ENCODE assay signal across 11 mouse cellular contexts in genomic region chr1:57989052-57989600, GRCm38 (mm10). TPM values are rescaled to one million over a fixed set of nuclear protein-coding genes. Genes with fewer than 3 reads are reported as not detected.
DNase-seq lines count a peak whose midpoint lies in the region; ATAC-seq and TF ChIP-seq lines count a peak whose summit lies in the region.
"Had no signal": no experiment of that assay in that cellular context is flagged by ENCODE, and none has a peak within 500 bp of the region (broad histone marks: within the 10 kb centered on the region; RNA-seq: fewer than 3 reads in every experiment).

No protein-coding gene starts in this region.

- H3K4me1 ChIP-seq in hindbrain, postnatal 0 days (ENCODE audit: insufficient read depth, low read length): no peaks in the 10 kb centered on the region
- H3K4me1 ChIP-seq in hindbrain, embryonic 10.5 days (replicated peaks): 0 out of 2 replicates have a peak, but pooled peaks cover 5% of the 10 kb centered on the region
- H3K4me1 ChIP-seq in ES-Bruce4 (ENCODE audit: control insufficient read depth, insufficient read depth, low read length): peaks cover 5% of the 10 kb centered on the region
- H3K4me1 ChIP-seq in forebrain, postnatal 0 days (ENCODE audit: insufficient read depth): no peaks in the 10 kb centered on the region
- H3K4me1 ChIP-seq: embryonic facial prominence, embryonic 13.5 days had no signal

- TF ChIP-seq POLR2A in ES-Bruce4 (IDR thresholded peaks at IDR 0.05; ENCODE audit: insufficient read depth, low read length): no peak

- no peaks in the 10 kb centered on the region for H3K9me3 ChIP-seq in hindbrain, postnatal 0 days (ENCODE audit: low read length)
- H3K9me3 ChIP-seq in hindbrain, embryonic 10.5 days: no peaks in the 10 kb centered on the region
- H3K9me3 ChIP-seq in ES-Bruce4 (replicated peaks; ENCODE audit: control insufficient read depth, insufficient read depth, low read length, poor library complexity, severe bottlenecking): no peaks in the 10 kb centered on the region
- H3K9me3 ChIP-seq in forebrain, postnatal 0 days (ENCODE audit: low read length): no peaks in the 10 kb centered on the region
- H3K9me3 ChIP-seq: embryonic facial prominence, embryonic 13.5 days had no signal

- WGBS in hindbrain, postnatal 0 days: 59% methylated on average over 6 of the region's 6 CpGs
- 74% methylated on average over 6 of the region's 6 CpGs for WGBS in hindbrain, embryonic 10.5 days
- WGBS in forebrain, postnatal 0 days: 33% methylated on average over 6 of the region's 6 CpGs

- no peak overlapping the region for H3K4me2 ChIP-seq in hindbrain, postnatal 0 days (ENCODE audit: low read depth, low read length)
- H3K4me2 ChIP-seq in forebrain, postnatal 0 days (ENCODE audit: low read depth): no peak overlapping the region
- H3K4me2 ChIP-seq: embryonic facial prominence, embryonic 13.5 days had no signal

- no peak overlapping the region for H3K27ac ChIP-seq in hindbrain, postnatal 0 days
- no peak overlapping the region for H3K27ac ChIP-seq in hindbrain, embryonic 10.5 days
- peak overlapping the region; percentile 96 for H3K27ac ChIP-seq in ES-Bruce4 (ENCODE audit: insufficient read depth, low read length)
- H3K27ac ChIP-seq in forebrain, postnatal 0 days (ENCODE audit: low read depth, low read length): no peak overlapping the region
- H3K27ac ChIP-seq: embryonic facial prominence, embryonic 13.5 days had no signal

- H3K27me3 ChIP-seq in hindbrain, postnatal 0 days (ENCODE audit: insufficient read depth, low read length): no peaks in the 10 kb centered on the region
- H3K27me3 ChIP-seq in hindbrain, embryonic 10.5 days (ENCODE audit: insufficient read depth, poor library complexity, severe bottlenecking): no peaks in the 10 kb centered on the region
- no peaks in the 10 kb centered on the region for H3K27me3 ChIP-seq in ES-Bruce4 (ENCODE audit: control insufficient read depth, insufficient read depth, low read length, poor library complexity, severe bottlenecking)
- H3K27me3 ChIP-seq in forebrain, postnatal 0 days (ENCODE audit: insufficient read depth, low read length): no peaks in the 10 kb centered on the region
- H3K27me3 ChIP-seq: CH12.LX; embryonic facial prominence, embryonic 13.5 days had no signal

- H3K36me3 ChIP-seq in hindbrain, postnatal 0 days (ENCODE audit: insufficient read depth, low read length): no peaks in the 10 kb centered on the region
- no peaks in the 10 kb centered on the region for H3K36me3 ChIP-seq in hindbrain, embryonic 10.5 days
- H3K36me3 ChIP-seq in ES-Bruce4 (ENCODE audit: control insufficient read depth, insufficient read depth, low read length, poor library complexity, severe bottlenecking): no peaks in the 10 kb centered on the region
- H3K36me3 ChIP-seq in forebrain, postnatal 0 days (ENCODE audit: insufficient read depth): no peaks in the 10 kb centered on the region
- H3K36me3 ChIP-seq: embryonic facial prominence, embryonic 13.5 days had no signal

- H3K9ac ChIP-seq in hindbrain, postnatal 0 days (replicated peaks; ENCODE audit: low read length): no peak overlapping the region
- no peak overlapping the region for H3K9ac ChIP-seq in ES-Bruce4 (ENCODE audit: low read depth, poor library complexity, severe bottlenecking)
- H3K9ac ChIP-seq in forebrain, postnatal 0 days: no peak overlapping the region
- H3K9ac ChIP-seq: embryonic facial prominence, embryonic 13.5 days had no signal

- 0 out of 2 replicates have a peak, but pooled peaks have one; percentile 40 for ATAC-seq in hindbrain, postnatal 0 days
- ATAC-seq in forebrain, postnatal 0 days: no peak

- no peak for TF ChIP-seq CTCF in hindbrain, postnatal 0 days (IDR thresholded peaks at IDR 0.05; ENCODE audit: low read depth)
- TF ChIP-seq CTCF in ES-Bruce4 (IDR thresholded peaks at IDR 0.05; ENCODE audit: low read depth, low read length): no peak
- no peak for TF ChIP-seq CTCF in forebrain, postnatal 0 days (IDR thresholded peaks at IDR 0.05; ENCODE audit: low read depth)

- TF ChIP-seq EP300 in ES-Bruce4 (IDR thresholded peaks at IDR 0.05; ENCODE audit: insufficient read depth, low read depth, low read length): peak; percentile 79

- intact Hi-C loops in heart, postnatal 36 days (cut with DNase I): no loop called here
- intact Hi-C loops in left cerebral cortex, postnatal 10 days (cut with DNase I): no loop called here

- DNase-seq in hindbrain, postnatal 0 days (ENCODE audit: low spot score): no peak
- no peak for DNase-seq in hindbrain, embryonic 10.5 days (ENCODE audit: low spot score)
- DNase-seq in gastrocnemius, postnatal 10 days: peak; percentile 5
- DNase-seq in heart, postnatal 36 days: peak; percentile 11 to 22
- DNase-seq in left cerebral cortex, postnatal 10 days (ENCODE audit: extremely low spot score in 1 of 2, low spot score in 2 of 2): no peak
- DNase-seq in forebrain, postnatal 0 days: no peak
- DNase-seq in kidney, adult 9 months: no peak
- DNase-seq: kidney, postnatal 10 days had no signal

- no peak overlapping the region for H3K4me3 ChIP-seq in hindbrain, postnatal 0 days (ENCODE audit: low read length)
- no peak overlapping the region for H3K4me3 ChIP-seq in hindbrain, embryonic 10.5 days
- no peak overlapping the region for H3K4me3 ChIP-seq in ES-Bruce4 (ENCODE audit: low read depth, low read length)
- no peak overlapping the region for H3K4me3 ChIP-seq in forebrain, postnatal 0 days (ENCODE audit: low read depth, low read length)
- H3K4me3 ChIP-seq: embryonic facial prominence, embryonic 13.5 days had no signal

RNA-seq across cellular contexts. Expression of gene Sgo2a, which starts 6.6 kb away (rescaled TPM):
- total RNA-seq in hindbrain, postnatal 0 days (2014; rRNA removed): 3.5 TPM in 2 replicates
- polyA plus RNA-seq in hindbrain, postnatal 0 days (2015; fragmentation: Nextera tagmentation; extraction: Ambion mirVana): 2.8 and 4.0 TPM in 2 replicates
- polyA plus RNA-seq in hindbrain, embryonic 10.5 days (2016; fragmentation: Nextera tagmentation; extraction: Ambion mirVana): 16.5 and 19.6 TPM in 2 replicates
- polyA plus RNA-seq in ES-Bruce4 (2011; ENCODE audit: insufficient read depth, insufficient read length, low read depth, missing spikeins): 88.7 and 99.4 TPM in 2 replicates
- 1 to 10 TPM; 2.8 to 4.2 TPM for total RNA-seq in gastrocnemius, postnatal 10 days (2021)
- total RNA-seq in heart, postnatal 36 days (2021): 1 to 10 TPM; 4.1 to 5.0 TPM
- total RNA-seq in left cerebral cortex, postnatal 10 days (2021): 1 to 10 TPM; 1.3 TPM
- 2.6 and 4.0 TPM in 2 replicates for total RNA-seq in forebrain, postnatal 0 days (2014; rRNA removed)
- polyA plus RNA-seq in forebrain, postnatal 0 days (2015; fragmentation: Nextera tagmentation; extraction: Ambion mirVana): 1.8 and 2.0 TPM in 2 replicates

RNA-seq across cellular contexts. Expression of gene Kctd18, which starts 29.6 kb away (rescaled TPM):
- 26.0 and 27.7 TPM in 2 replicates for total RNA-seq in hindbrain, postnatal 0 days (2014; rRNA removed)
- 25.9 and 27.2 TPM in 2 replicates for polyA plus RNA-seq in hindbrain, postnatal 0 days (2015; fragmentation: Nextera tagmentation; extraction: Ambion mirVana)
- 18.5 and 19.2 TPM in 2 replicates for polyA plus RNA-seq in hindbrain, embryonic 10.5 days (2016; fragmentation: Nextera tagmentation; extraction: Ambion mirVana)
- 21.3 and 24.2 TPM in 2 replicates for polyA plus RNA-seq in ES-Bruce4 (2011; ENCODE audit: insufficient read depth, insufficient read length, low read depth, missing spikeins)
- 1 to 10 TPM; 7.7 to 8.0 TPM for total RNA-seq in gastrocnemius, postnatal 10 days (2021)
- 1 to 10 TPM; 4.9 to 7.2 TPM for total RNA-seq in heart, postnatal 36 days (2021)
- 10 to 100 TPM; 19.6 to 19.8 TPM for total RNA-seq in left cerebral cortex, postnatal 10 days (2021)
- total RNA-seq in forebrain, postnatal 0 days (2014; rRNA removed): 41.2 and 57.6 TPM in 2 replicates
- polyA plus RNA-seq in forebrain, postnatal 0 days (2015; fragmentation: Nextera tagmentation; extraction: Ambion mirVana): 21.8 and 27.5 TPM in 2 replicates

RNA-seq across cellular contexts. Expression of gene Aox1, which starts 40.6 kb away (rescaled TPM):
- 0.65 and 0.89 TPM in 2 replicates for total RNA-seq in hindbrain, postnatal 0 days (2014; rRNA removed)
- 0.41 and 0.52 TPM in 2 replicates for polyA plus RNA-seq in hindbrain, postnatal 0 days (2015; fragmentation: Nextera tagmentation; extraction: Ambion mirVana)
- 0.03 and 0.25 TPM in 2 replicates for polyA plus RNA-seq in hindbrain, embryonic 10.5 days (2016; fragmentation: Nextera tagmentation; extraction: Ambion mirVana)
- 0.37 and 0.52 TPM in 2 replicates for polyA plus RNA-seq in ES-Bruce4 (2011; ENCODE audit: insufficient read depth, insufficient read length, low read depth, missing spikeins)
- total RNA-seq in gastrocnemius, postnatal 10 days (2021): 1 to 10 TPM; 4.2 to 4.3 TPM
- total RNA-seq in heart, postnatal 36 days (2021): 10 to 100 TPM; 10.4 to 13.0 TPM
- total RNA-seq in left cerebral cortex, postnatal 10 days (2021): 1 to 10 TPM in 1 of 2 experiments, under 1 TPM in 1; 0.97 to 1.1 TPM
- 0.69 and 0.90 TPM in 2 replicates for total RNA-seq in forebrain, postnatal 0 days (2014; rRNA removed)
- 0.25 and 0.38 TPM in 2 replicates for polyA plus RNA-seq in forebrain, postnatal 0 days (2015; fragmentation: Nextera tagmentation; extraction: Ambion mirVana)

Comparison
In these comparisons a context has a peak if more than half of its experiments do, and no peak if none do; other contexts are left out.
1. DNase-seq: peak in gastrocnemius, postnatal 10 days (single experiment) and heart, postnatal 36 days (2 of 2); none in hindbrain, postnatal 0 days (single experiment), hindbrain, embryonic 10.5 days (single experiment), left cerebral cortex, postnatal 10 days (0 of 2), forebrain, postnatal 0 days (single experiment) and kidney, adult 9 months (single experiment).